Mouse (Mus musculus) cerebellum, adult 9-11 months (tissue): ENCODE measurements at regions not wholly inside any gene's neighbourhood (a gene's known extent, or its start where the extent isn't known, plus 50 kb on each side); places are given as distances from the start of the nearest gene placed in this dataset.

Experiments
- DNase-seq: peaks from one replicate; pipeline ENCODE4 v3.0.0; 2022

GRCm38 (mm10) chr19:23044510-23045464 is 96.2 kb upstream of the Klf9 start:
- DNase-seq: no peak

GRCm38 (mm10) chr19:23051456-23051855 is 89.6 kb upstream of the Klf9 start:
- no peak for DNase-seq

GRCm38 (mm10) chr19:23054440-23054839 is 86.6 kb upstream of the Klf9 start:
- DNase-seq: no peak

GRCm38 (mm10) chr19:23055916-23056805 is 84.9 kb upstream of the Klf9 start:
- no peak for DNase-seq

- DNase-seq: peak; percentile 74
These were observed 83.9 kb upstream of the Klf9 start for GRCm38 (mm10) chr19:23056851-23057707.

- DNase-seq: peak; percentile 63
These were observed 83.1 kb upstream of the Klf9 start for GRCm38 (mm10) chr19:23057739-23058501.

- no peak for DNase-seq
These were observed 82.5 kb upstream of the Klf9 start for GRCm38 (mm10) chr19:23058502-23058900.

- no peak for DNase-seq
These were observed 79.9 kb upstream of the Klf9 start for GRCm38 (mm10) chr19:23061081-23061640.

GRCm38 (mm10) chr19:23061906-23062305 is 79.1 kb upstream of the Klf9 start:
- DNase-seq: no peak

- DNase-seq: no peak
These were observed 78.2 kb upstream of the Klf9 start for GRCm38 (mm10) chr19:23062851-23063250.

GRCm38 (mm10) chr19:23065548-23065947 is 75.5 kb upstream of the Klf9 start:
- DNase-seq: no peak

GRCm38 (mm10) chr19:23066726-23067125 is 74.3 kb upstream of the Klf9 start:
- DNase-seq: no peak

- no peak for DNase-seq
These were observed 72.4 kb upstream of the Klf9 start for GRCm38 (mm10) chr19:23068600-23068999.

- no peak for DNase-seq
These were observed 71.4 kb upstream of the Klf9 start for GRCm38 (mm10) chr19:23069656-23070055.

- no peak for DNase-seq
These were observed 70.0 kb upstream of the Klf9 start for GRCm38 (mm10) chr19:23071000-23071399.

- DNase-seq: no peak
These were observed 66.1 kb upstream of the Klf9 start for GRCm38 (mm10) chr19:23074602-23075570.

- DNase-seq: no peak
These were observed 65.2 kb upstream of the Klf9 start for GRCm38 (mm10) chr19:23075790-23076189.

- peak; percentile 21 for DNase-seq
These were observed 55.8 kb upstream of the Klf9 start for GRCm38 (mm10) chr19:23085173-23085660.

- DNase-seq: no peak
These were observed 53.5 kb upstream of the Klf9 start for GRCm38 (mm10) chr19:23087575-23087974.

- no peak for DNase-seq
These were observed 51.9 kb upstream of the Klf9 start for GRCm38 (mm10) chr19:23089081-23089480.
